Mouse (Mus musculus) stomach, postnatal 0 days (tissue): ENCODE measurements at regions not wholly inside any gene's neighbourhood (a gene's known extent, or its start where the extent isn't known, plus 50 kb on each side); places are given as distances from the start of the nearest gene placed in this dataset.

ENCODE experiments used
- CTCF ChIP-seq: IDR thresholded peaks from 2 replicates; pipeline ENCODE4 v1.5.1; 2016; ENCODE audit warnings: antibody characterized with exemption, low read depth, mild to moderate bottlenecking, moderate library complexity
- EP300 ChIP-seq: optimal IDR thresholded peaks from 2 replicates; pipeline ENCODE3; 2016; ENCODE audit warnings: antibody characterized with exemption

DNA sequence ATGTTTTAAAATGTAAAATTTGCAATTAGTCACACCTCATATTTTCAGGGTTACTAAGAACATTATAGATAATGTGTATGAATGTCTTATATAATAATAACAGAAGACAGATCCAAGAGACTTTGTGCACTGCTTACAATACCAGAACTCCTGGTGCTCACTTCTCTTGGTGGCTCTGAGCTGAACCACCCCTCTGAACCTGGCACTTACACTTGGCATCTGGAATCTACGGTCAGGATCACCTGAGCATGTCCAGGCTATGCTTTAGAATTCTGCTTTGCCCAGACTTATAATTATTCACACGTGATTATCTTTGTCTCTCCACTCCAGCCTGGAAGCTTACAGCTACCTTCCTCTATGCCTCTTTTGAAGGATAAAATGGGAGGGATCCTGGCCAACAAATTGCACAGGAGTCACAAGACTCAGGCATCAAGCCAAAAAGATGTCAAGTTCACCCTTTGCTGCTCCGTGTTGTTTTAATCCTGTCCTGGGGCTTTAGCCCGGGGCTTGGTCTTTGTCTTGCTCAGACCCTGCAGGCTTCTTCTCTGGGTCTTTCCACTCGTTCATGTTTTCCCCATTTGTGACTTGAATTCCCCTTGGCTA, 51.8 kb upstream of the Wdr72 start:
- TF ChIP-seq CTCF (no peak), EP300 (no peak)
